Mouse (Mus musculus) CD4-positive naive resting alpha-beta T cell, adult 57 days (primary cell): ENCODE measurements around the gene D330020A13Rik. TPM values are rescaled to one million over a fixed set of nuclear protein-coding genes. Genes with fewer than 3 reads are reported as not detected.

Experiments used
- total RNA-seq: library from RNA; stranded (reverse); gene quantifications from one replicate; pipeline ENCODE4 v1.2.4, GENCODE M21; 2023

The D330020A13Rik gene
- total RNA-seq, result not detected

DNA sequence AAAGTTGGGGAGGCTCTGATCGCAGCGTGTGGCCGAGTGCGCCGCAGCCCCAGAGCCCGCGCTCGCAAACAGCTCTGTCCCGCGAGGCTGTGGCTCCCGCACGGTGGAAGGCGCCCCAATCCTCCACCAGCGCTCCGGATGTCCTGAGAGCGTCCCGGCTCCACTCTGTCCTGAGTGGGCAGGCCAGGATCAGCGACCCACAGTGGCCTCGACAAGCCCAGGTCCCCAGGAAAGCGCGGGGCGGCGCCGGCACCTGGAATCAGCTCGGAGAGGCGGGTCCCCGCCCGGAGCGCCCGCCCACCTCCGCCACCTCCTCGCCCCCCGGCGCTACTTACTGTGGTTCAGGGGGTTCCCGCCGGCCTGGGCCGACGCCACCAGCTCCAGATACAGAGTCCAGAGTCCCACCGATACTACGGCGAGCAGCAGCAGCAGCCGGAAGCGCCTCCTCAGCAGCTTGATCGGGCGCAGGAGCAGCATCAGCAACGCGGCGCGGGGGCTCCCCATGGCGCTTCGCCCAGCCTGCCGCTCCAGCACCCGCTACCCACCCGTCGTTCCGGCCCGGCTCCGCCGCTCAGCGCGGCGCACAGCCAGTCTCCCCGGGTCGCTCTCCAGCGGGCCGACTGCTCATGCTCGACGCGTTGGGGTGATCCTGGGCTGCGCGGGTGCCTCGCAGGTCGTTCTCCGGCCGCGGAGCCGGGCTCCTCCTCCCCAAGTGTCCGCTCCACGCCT is at the start of gene D330020A13Rik, which contains the start of gene B4galnt3:
Gene D330020A13Rik (plus strand): TSS at position 309 of the 729 bp plus-strand sequence.
Gene B4galnt3 (minus strand): TSS at position 504 of the 729 bp plus-strand sequence.

Other genes starting within 250 kb of the D330020A13Rik start
- 0.74 TPM for gene Ninj2, start 201.0 kb upstream of the D330020A13Rik start, total RNA-seq
- not detected for gene B4galnt3, start 195 bp downstream of the D330020A13Rik start, total RNA-seq
- gene Kdm5a, start 69.8 kb downstream of the D330020A13Rik start, total RNA-seq, result 147 TPM
- gene Ccdc77, start 70.0 kb downstream of the D330020A13Rik start, total RNA-seq, result 12.9 TPM
- gene Il17ra, start 168.9 kb downstream of the D330020A13Rik start, total RNA-seq, result 208 TPM
- 0.65 TPM for gene Tmem121b, start 199.4 kb downstream of the D330020A13Rik start, total RNA-seq
- gene Hdhd5, start 237.0 kb downstream of the D330020A13Rik start, total RNA-seq, result 111 TPM